In the genomic region with DNA sequence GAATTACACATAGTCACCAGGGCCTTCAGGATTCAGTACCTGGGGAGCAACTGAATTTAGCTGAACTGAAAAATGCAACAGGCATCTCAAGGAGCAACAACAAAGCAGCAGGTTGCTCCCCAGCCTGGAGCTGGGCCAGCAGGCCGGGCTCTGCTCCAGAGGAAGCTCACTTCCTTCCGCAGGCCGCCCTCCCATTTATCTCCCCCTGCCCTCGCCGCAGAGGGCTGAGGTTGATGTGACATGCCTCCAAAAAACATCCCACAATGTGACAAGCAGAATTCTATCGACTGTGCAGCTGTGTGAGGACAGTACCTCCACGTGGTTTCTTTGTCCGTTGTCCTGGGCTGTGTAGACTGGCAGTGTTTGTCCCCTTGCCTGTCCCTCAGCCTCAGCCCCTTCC, we compare ENCODE assay signal across 8 mouse cellular contexts. TPM values are rescaled to one million over a fixed set of nuclear protein-coding genes. Genes with fewer than 3 reads are reported as not detected.
DNase-seq lines count a peak whose midpoint lies in the region; ATAC-seq and TF ChIP-seq lines count a peak whose summit lies in the region.

No protein-coding gene starts in this region.

- no peaks in the 10 kb centered on the region for H3K9me3 ChIP-seq in liver, postnatal 0 days (ENCODE audit: low read length)

- 2% methylated on average over 8 of the region's 8 CpGs for WGBS in spleen, adult 2 months
- WGBS in liver, postnatal 0 days (ENCODE audit: insufficient replicate concordance) = 13% methylated on average over 8 of the region's 8 CpGs

- peak; percentile 73 for ATAC-seq in liver, postnatal 0 days

- H3K27me3 ChIP-seq in spleen, adult 2 months (ENCODE audit: control insufficient read depth, insufficient read depth, low read length) = no peaks in the 10 kb centered on the region
- H3K27me3 ChIP-seq in liver, postnatal 0 days (ENCODE audit: insufficient read depth, low read length) = no peaks in the 10 kb centered on the region

- TF ChIP-seq POLR2A in spleen, adult 2 months (IDR thresholded peaks at IDR 0.05; ENCODE audit: low read depth, low read length) = no peak

- H3K4me1 ChIP-seq in spleen, adult 2 months (ENCODE audit: control insufficient read depth, insufficient read depth, insufficient read length) = peaks cover 25% of the 10 kb centered on the region
- peaks cover 19% of the 10 kb centered on the region for H3K4me1 ChIP-seq in liver, postnatal 0 days (ENCODE audit: insufficient read depth)

- peak in 1 of 2 experiments; percentile 44 for DNase-seq in spleen, adult 2 months (ENCODE audit: low read depth in 1 of 2, low spot score in 2 of 2)
- DNase-seq in spleen, adult 12 weeks (ENCODE audit: low spot score) = no peak
- peak; percentile 48 for DNase-seq in cerebellum, adult 8-10 months
- peak; percentile 57 to 73 for DNase-seq in heart, adult 9 months (ENCODE audit: low spot score in 2 of 2)
- DNase-seq in kidney, adult 18-20 months = peak; percentile 82
- DNase-seq in liver, postnatal 0 days = peak; percentile 55
- DNase-seq in right cerebral cortex, postnatal 10 days (ENCODE audit: low spot score in 2 of 2) = peak; percentile 74 to 78
- no peak for DNase-seq in retina, postnatal 1 day

- H3K36me3 ChIP-seq in spleen, adult 2 months (ENCODE audit: control insufficient read depth, insufficient read depth, low read length) = peaks cover 2% of the 10 kb centered on the region; the same call in 1 of the 2 replicates
- peaks cover 3% of the 10 kb centered on the region; the same call in 1 of the 2 replicates for H3K36me3 ChIP-seq in liver, postnatal 0 days (replicated peaks; ENCODE audit: insufficient read depth, low read length)

- 0 out of 2 replicates have a peak, but pooled peaks have one; percentile 22 for TF ChIP-seq EP300 in liver, postnatal 0 days (IDR thresholded peaks at IDR 0.05; ENCODE audit: low read depth)

- no peak overlapping the region for H3K4me3 ChIP-seq in spleen, adult 2 months (ENCODE audit: extremely low read depth, insufficient read depth, insufficient read length)
- H3K4me3 ChIP-seq in liver, postnatal 0 days (ENCODE audit: low read depth, low read length) = no peak overlapping the region

- peak overlapping the region; percentile 78 for H3K27ac ChIP-seq in spleen, adult 2 months (ENCODE audit: insufficient read depth, low read length)
- H3K27ac ChIP-seq in liver, postnatal 0 days (ENCODE audit: low read depth) = peak overlapping the region; percentile 64

- 0 out of 2 replicates have a peak overlapping the region, but pooled peaks have one; percentile 13 for H3K4me2 ChIP-seq in liver, postnatal 0 days (ENCODE audit: low read depth, low read length)

- H3K9ac ChIP-seq in liver, postnatal 0 days (replicated peaks) = no peak overlapping the region

- TF ChIP-seq CTCF in spleen, adult 2 months (IDR thresholded peaks at IDR 0.05; ENCODE audit: extremely low read depth, insufficient read depth, insufficient read length, insufficient replicate concordance) = no peak
- TF ChIP-seq CTCF in liver, postnatal 0 days (IDR thresholded peaks at IDR 0.05; ENCODE audit: low read depth) = peak; percentile 14; the same call in 1 of the 2 replicates

RNA-seq across cellular contexts. Expression of a gene that starts 44.3 kb away (rescaled TPM):
- polyA plus RNA-seq in spleen, adult 2 months (2012; rRNA removed) = 22.1 and 26.6 TPM in 2 replicates
- 13.1 and 13.5 TPM in 2 replicates for polyA plus RNA-seq in liver, postnatal 0 days (2015; fragmentation: Nextera tagmentation; extraction: Ambion mirVana)

RNA-seq across cellular contexts. Expression of a gene that starts 55.6 kb away (rescaled TPM):
- polyA plus RNA-seq in spleen, adult 2 months (2012; rRNA removed) = 1.6 and 2.4 TPM in 2 replicates
- polyA plus RNA-seq in liver, postnatal 0 days (2015; fragmentation: Nextera tagmentation; extraction: Ambion mirVana) = 0.62 TPM in 2 replicates

Comparison
In these comparisons a context has a peak if more than half of its experiments do, and no peak if none do; other contexts are left out.
1. DNase-seq: peak in cerebellum, adult 8-10 months (single experiment), heart, adult 9 months (2 of 2), kidney, adult 18-20 months (single experiment), liver, postnatal 0 days (single experiment) and right cerebral cortex, postnatal 10 days (2 of 2); none in spleen, adult 12 weeks (single experiment) and retina, postnatal 1 day (single experiment).